Mouse (Mus musculus): Measurements from ENCODE around the gene Spata5. TPM values are rescaled to one million over a fixed set of nuclear protein-coding genes. Genes with fewer than 3 reads are reported as not detected.

Gene Spata5
- total RNA-seq, 1 experiment from 2014 or later, result 136 TPM

DNA sequence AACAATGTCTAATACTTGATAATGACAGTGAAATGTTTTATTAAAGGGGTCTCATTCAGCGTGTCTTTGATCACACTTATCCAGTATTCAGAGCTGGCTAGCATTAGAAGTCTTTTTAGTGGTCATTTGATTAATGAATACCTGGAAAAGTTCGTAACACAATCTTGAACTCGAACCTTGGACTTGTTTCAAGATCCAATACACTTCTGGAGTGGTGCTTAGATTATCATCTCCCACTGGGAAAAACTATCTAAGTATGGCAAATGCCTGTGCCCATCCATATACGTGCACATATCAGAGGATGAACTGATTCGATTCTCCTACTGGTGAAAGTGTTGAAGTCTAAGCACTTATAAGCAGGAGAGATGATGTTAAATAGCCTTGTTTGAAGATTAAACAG lies 1.4 kb upstream of the Spata5 start:
- no peak for ATAC-seq (replicated peaks; ENCODE audit: insufficient number of reproducible peaks, low FRiP score, low TSS enrichment, poor library complexity, severe bottlenecking)

DNA sequence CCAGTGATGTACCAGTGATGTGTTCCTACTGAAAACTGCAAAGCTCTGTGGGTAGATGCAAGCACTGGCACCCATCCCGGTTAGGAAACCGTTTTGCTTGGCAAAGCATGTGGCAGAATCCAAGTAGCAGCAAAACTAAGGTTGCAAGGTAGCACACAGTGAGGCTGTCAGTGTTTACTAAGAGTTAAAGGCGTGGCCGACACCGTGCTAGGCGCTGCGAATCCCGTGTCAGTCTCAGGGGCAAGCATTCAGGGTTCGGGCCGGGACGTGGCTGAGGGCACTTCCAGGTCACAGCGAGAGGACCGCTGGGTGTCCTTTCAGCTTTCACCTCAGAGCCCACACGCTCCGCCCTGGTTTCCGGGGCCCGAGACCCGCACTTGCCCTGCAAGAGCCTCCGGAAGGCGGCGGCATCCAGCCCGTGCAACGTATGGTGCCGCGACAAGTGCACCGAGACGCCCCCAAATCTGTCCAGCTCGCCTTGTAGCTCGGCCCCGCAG lies 687 bp upstream of the Spata5 start:
- ATAC-seq (replicated peaks; ENCODE audit: insufficient number of reproducible peaks, low FRiP score, low TSS enrichment, poor library complexity, severe bottlenecking), result peak; percentile 50

DNA sequence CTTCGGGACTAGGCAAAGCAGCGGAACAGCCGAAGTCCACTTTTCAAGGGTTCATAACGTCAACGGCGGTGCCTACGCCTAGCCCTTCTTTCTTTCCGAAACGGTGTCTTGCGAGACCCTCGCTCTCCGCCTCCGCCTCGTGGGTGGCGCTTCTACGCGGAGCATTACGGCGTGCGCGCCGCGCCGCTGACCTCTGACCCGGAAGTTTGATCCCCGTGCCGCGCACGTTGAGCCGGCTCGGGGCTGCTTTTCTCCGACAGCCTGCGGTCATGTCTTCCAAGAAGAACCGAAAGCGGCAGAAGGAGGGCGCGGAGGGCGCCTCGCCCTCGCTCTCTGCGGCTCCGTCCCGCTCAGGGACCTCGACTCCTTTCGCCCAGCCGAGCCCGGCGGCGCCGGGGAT lies 376 bp downstream of the Spata5 start, which contains the start of gene Nudt6:
TSS of gene Nudt6 (minus strand) at position 140 of the 400 bp plus-strand sequence.
- peak; percentile 49 for ATAC-seq (replicated peaks; ENCODE audit: insufficient number of reproducible peaks, low FRiP score, low TSS enrichment, poor library complexity, severe bottlenecking)

DNA sequence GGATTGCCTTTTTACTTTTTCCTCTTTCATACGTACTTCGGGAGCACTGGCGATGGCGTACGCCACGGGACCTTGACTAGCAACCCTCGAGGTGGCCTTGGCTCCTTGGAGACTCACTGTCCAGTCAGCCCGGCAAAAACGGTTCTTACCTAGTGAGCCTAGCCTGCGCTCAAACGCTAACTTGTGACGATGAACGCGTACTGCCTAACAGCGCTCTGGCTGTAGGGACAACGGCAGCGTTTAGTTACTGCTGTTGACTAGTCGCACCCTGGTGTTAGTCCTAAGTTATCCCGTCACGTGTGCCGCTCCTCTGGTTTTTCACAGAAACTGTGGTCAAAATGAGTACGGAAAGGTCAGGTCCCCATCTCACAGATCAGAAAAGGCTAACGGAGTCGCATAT lies 945 bp downstream of the Spata5 start:
- 0 out of 2 replicates have a peak, but pooled peaks have one; percentile 5 for ATAC-seq (replicated peaks; ENCODE audit: insufficient number of reproducible peaks, low FRiP score, low TSS enrichment, poor library complexity, severe bottlenecking)

DNA sequence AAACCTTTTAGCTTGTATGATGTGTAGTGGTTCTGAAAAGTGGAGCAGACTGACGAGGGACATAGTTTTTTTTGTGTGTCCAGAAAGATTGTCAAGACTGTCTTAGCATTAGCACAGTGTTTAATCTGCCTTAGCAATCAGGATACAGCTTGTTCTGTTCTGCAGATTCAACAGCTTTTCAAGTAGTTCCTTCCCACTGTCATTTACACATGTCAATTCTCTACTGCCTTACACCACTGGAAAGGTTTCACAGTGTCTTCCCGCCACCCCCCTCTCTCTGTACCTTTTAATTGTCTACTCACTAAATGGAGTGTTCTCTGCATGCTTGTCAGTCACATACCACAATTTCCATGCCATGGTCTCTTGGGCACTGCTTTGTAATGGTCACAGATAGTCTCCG lies 1.5 kb downstream of the Spata5 start:
- ATAC-seq (replicated peaks; ENCODE audit: insufficient number of reproducible peaks, low FRiP score, low TSS enrichment, poor library complexity, severe bottlenecking), result no peak

DNA sequence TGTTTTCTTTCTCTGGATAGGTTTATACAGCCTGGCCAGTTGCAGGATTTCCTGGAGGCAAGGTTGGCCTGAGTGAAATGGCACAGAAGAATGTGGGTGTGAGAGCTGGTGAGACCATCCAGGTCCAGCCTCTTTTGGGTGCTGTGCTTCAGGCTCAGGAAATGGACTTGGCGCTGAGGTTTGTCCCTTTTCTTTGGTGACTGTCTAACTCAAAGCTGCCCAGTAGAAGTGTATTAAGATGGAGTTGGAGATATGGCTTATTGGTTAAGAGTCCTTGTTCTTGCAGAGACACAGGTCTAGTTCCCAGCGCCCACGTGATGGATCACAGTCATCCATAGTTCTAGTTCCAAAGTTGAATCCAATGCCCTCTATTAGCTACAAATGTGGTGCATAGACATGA lies 6.4 kb downstream of the Spata5 start:
- ATAC-seq (replicated peaks; ENCODE audit: insufficient number of reproducible peaks, low FRiP score, low TSS enrichment, poor library complexity, severe bottlenecking), result no peak

DNA sequence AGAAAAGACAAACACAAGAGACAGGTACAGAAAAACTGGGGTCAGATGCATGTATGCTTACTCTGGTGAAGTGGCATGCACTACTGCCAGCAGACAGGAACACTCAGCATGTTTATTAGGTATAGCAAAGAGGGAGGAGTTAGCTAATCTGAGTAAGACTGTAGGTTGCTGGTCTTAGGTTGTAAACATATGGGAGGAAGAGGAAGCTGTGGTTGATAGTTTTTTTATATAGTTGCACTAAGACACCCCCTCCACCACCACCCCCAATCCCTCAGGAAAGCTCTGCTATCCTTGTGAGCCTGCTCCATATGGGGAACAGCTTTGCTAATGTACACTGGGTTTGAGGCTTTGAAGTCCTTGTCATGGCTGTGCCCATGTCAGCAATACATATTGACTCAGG lies 10.7 kb downstream of the Spata5 start:
- no peak for ATAC-seq (replicated peaks; ENCODE audit: insufficient number of reproducible peaks, low FRiP score, low TSS enrichment, poor library complexity, severe bottlenecking)

DNA sequence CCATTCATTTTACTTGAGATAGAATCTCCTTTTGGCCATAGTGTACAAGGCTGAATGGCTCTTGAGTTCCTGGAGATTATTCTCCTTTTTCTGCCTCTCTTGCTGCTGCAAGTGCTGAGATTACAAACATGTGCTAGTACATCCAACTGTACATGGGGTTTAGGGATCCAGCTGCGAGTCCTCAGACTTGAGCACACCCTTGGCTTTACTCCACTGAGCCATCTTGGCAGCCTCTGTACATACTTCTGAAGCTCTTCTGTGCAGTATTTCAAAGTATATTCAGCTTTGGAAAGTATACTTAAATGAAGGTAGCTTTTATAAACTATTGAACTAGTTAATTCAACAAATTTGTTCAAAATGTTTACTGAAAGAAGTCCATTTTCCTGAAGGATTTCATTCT lies 20.1 kb downstream of the Spata5 start:
- ATAC-seq (replicated peaks; ENCODE audit: insufficient number of reproducible peaks, low FRiP score, low TSS enrichment, poor library complexity, severe bottlenecking), result no peak

DNA sequence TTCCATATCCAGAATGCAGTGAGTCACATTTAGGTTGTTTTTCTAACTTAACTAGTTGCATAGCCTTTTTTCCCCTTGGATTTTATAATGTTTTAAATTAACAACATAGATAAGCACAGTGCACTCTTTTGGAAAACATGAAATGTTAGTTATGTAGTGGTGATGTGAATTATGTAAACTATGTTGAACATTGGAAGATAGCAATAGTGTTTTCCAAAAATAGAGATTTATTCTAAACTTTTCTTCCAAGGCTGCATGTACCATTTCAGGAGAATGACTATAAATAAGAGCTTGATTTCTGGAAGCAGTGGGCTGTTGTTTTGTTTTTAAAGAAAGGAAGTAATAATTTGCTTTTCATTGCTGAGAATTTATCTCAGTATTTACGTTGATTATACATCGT lies 23.7 kb downstream of the Spata5 start:
- ATAC-seq (replicated peaks; ENCODE audit: insufficient number of reproducible peaks, low FRiP score, low TSS enrichment, poor library complexity, severe bottlenecking), result no peak

DNA sequence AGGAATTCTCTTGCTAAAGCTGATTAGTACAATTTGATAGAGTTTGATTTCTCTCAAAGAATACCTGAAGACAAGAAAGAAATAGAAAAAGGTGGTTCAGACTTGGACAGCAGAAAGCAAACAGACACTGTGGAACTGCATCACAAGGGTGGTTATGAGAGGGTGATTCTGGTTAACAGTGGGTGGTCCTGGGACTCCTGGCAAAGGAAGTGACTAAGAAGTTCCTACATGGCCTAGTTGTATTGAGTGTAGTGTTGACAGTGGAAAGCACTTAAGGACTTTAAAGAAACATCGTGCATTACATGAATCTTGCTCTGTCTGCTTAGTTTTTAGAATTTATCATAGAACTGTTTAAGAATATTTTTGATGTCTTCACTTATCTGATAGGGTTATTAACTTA lies 36.3 kb downstream of the Spata5 start:
- ATAC-seq (replicated peaks; ENCODE audit: insufficient number of reproducible peaks, low FRiP score, low TSS enrichment, poor library complexity, severe bottlenecking), result peak; percentile 53; the same call in 1 of the 2 replicates

DNA sequence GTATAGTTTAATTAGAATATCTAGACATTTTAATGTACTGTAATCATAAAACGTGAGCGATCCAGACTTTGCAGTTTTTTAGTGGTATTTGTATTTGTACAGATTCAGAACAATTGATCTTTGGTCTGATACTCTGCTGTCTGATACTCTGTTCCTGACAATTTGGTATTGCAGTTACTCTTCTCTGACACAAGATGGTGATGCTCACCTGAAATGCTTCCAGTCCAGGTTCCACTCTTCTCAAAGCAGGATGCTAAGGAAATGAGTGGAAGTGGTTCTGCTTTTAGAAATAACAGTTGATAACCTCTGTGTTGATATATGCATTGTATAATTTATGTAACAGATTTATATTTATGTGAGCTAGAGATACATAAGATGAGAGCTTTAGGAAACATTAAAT lies 48.5 kb downstream of the Spata5 start:
- no peak for ATAC-seq (replicated peaks; ENCODE audit: insufficient number of reproducible peaks, low FRiP score, low TSS enrichment, poor library complexity, severe bottlenecking)

DNA sequence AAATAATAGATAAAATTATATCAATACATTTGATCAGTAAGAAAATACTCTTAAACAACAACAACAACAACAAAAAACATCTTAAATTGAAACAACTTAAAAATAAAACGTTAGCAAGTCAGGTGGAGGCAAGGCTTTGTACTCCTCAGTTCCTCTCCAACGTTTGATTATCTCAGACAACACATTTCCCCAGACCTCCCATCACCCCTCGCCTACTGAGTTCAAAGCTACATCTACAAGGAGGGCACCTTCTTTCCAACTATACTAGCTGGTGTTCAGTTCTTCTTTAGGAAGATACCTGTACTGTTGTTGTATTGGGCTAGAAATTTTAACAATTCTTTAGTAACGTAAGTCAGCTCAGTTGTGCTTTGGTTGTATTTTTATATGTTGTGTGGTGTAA lies 49.7 kb downstream of the Spata5 start:
- no peak for ATAC-seq (replicated peaks; ENCODE audit: insufficient number of reproducible peaks, low FRiP score, low TSS enrichment, poor library complexity, severe bottlenecking)

DNA sequence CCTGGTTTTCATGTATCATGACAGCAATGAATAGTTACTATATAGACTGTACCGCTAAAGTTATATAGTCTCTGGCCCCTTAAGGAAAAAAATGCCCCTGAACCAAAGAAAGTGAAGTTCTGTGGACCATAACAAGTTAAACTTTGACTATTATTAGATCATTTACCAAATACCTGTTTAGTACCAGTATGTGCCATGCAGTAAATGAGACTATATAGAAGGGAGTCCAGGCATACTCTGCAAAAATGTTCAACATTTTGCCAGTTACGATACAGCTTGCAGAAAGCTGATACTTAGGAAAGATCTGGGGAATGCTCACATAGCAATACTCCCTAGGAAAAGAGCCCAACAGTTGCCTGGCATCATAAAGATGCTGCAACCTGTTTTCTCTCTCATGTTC lies 51.2 kb downstream of the Spata5 start:
- ATAC-seq (replicated peaks; ENCODE audit: insufficient number of reproducible peaks, low FRiP score, low TSS enrichment, poor library complexity, severe bottlenecking), result no peak

DNA sequence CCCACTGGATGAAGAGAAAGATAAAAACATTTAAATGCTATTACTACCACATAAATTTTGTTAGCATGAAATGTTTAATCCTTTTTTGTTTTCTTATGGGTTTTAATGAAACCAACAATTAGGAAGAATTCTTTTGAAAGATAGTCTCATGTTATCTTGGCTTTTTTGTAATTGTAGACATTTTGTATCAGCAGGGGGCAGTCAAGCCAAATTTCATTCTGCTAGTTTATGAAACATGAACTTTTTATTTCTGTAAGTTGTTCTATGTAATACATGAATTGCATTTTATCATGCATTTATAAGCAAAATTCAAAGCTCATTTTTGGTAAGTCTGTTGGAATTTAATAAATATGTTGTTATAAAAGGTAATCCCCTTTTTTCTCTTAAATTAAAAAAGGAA lies 52.8 kb downstream of the Spata5 start:
- ATAC-seq (replicated peaks; ENCODE audit: insufficient number of reproducible peaks, low FRiP score, low TSS enrichment, poor library complexity, severe bottlenecking), result no peak

DNA sequence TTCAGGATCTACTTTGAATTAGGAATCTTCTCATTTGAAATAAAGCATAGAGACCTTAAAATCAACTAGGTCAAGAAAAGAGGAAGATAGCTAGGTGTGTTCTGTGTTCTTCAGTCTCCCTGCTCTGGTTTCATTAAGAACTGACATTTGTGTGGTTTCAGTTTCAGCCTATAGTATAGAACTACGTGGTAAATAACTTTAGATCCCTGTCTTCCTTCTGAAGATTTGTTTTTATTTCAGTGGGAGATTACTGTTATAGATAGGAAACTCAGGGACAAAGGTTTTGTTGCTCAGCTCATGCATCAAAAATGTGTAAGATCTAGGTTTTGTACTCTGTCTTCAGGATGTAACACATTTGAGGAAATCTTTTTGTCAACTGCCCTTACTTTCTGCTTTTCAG lies 56.8 kb downstream of the Spata5 start:
- ATAC-seq (replicated peaks; ENCODE audit: insufficient number of reproducible peaks, low FRiP score, low TSS enrichment, poor library complexity, severe bottlenecking), result no peak

DNA sequence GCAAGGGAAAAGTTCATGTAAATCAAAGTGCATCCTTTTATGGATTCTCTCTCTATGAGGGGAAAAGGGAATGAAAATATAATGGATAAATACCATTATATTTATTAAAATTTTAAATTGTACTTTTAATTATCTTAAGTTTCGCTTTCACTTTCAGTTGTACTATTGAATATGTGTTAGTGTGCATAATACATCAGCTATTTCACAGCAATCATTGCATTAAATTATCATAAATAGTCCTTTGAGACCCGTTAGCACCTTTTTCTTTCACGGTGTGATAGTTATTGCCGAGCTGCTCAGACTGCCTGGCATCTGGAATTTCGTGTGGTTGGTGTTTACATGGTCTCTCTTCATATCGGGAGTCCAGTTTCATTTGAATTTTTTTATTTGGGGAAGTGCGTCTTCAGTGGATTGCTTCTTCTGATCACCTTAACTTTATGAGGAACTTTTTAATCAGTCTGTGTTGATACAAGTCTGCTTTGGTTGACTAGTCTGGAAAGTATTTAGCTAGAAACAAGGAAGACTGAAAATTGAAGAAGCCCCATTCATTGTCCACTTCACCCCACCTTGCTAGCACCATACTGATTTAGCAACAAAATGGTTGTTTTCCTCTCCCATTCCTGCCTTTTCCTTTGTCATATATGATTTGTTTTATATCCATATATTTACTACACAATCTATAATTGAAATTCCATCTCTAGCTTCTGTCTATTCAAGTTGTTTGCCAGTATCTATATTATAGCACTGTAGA lies 57.9 kb downstream of the Spata5 start:
- no peak for ATAC-seq (replicated peaks; ENCODE audit: insufficient number of reproducible peaks, low FRiP score, low TSS enrichment, poor library complexity, severe bottlenecking)

DNA sequence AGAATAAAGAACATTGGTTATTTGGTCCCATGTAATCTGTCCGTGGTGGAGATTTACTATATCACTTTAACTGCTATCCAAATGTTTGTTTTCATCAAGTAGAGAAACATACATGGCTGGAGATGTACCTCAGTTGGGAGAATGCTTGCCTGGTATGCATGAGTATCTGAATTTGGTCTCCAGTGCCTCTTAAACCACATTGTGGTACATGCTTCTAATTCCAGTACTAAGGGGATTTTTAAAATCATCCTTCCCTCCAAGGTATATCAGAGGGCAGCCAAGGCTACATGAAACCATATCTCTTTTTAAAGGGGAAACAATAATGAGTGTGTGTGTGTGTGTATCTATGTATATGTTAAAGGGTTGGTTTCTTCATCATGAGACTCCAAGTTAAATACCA lies 60.1 kb downstream of the Spata5 start:
- no peak for ATAC-seq (replicated peaks; ENCODE audit: insufficient number of reproducible peaks, low FRiP score, low TSS enrichment, poor library complexity, severe bottlenecking)

DNA sequence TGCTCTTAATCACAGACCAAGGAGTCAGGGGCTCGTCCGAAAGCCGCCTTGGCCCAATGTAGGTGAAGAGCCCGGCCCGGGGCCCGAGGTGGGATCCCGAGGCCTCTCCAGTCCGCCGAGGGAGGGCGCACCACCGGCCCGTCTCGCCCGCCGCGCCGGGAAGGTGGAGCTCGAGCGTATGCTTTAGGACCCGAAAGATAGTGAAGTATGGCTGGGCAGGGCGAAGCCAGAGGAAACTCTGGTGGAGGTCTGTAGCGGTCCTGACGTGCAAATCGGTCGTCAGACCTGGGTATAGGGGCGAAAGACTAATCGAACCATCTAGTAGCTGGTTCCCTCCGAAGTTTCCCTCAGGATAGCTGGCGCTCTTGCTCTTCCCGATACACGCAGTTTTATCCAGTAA lies 61.6 kb downstream of the Spata5 start:
- no peak for ATAC-seq (replicated peaks; ENCODE audit: insufficient number of reproducible peaks, low FRiP score, low TSS enrichment, poor library complexity, severe bottlenecking)

DNA sequence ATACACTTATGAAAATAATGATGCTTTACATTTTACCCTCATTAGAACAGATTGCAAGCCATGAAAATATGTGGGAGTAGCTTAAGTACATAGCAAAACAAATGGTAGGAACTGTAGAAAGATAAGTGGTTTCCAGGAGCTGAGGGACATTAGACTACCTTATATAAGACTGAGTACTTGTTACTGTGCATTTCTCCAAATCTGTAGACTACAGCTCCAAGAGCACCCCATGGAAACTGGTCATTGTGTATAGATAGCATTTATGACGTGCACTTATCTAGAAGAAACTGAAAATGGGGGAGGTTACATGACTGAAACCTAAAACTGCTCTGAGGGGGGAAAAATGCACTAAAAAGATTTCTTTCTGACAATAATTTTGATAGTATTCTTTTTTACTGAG lies 63.0 kb downstream of the Spata5 start:
- no peak for ATAC-seq (replicated peaks; ENCODE audit: insufficient number of reproducible peaks, low FRiP score, low TSS enrichment, poor library complexity, severe bottlenecking)

DNA sequence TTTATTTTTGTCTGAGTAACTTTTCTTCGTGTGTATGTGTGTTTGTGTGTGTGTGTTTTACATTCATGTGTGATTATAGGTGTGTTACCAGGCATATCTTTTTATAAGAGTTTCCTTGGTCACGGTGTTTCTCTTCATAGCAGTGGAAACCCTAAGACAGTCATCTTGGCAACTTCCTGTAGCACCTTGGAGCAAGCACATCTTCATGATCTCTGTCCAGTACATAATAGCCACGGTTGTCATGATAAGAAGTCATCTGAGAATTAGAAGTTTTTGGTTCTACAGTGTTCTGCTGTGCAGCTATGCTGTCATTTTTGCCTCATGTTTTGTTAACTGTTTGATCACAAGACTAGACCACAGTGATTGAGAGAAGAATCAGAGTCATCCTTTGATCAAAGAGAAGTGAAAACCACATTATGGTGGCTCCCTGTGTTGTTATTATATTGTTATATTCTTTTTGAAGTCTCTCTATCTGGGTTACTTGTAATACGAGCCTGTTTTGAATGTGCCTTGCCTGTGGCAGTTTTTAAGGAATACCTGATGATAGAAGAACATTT lies 64.1 kb downstream of the Spata5 start:
- ATAC-seq (replicated peaks; ENCODE audit: insufficient number of reproducible peaks, low FRiP score, low TSS enrichment, poor library complexity, severe bottlenecking), result no peak
